In the genomic region with DNA sequence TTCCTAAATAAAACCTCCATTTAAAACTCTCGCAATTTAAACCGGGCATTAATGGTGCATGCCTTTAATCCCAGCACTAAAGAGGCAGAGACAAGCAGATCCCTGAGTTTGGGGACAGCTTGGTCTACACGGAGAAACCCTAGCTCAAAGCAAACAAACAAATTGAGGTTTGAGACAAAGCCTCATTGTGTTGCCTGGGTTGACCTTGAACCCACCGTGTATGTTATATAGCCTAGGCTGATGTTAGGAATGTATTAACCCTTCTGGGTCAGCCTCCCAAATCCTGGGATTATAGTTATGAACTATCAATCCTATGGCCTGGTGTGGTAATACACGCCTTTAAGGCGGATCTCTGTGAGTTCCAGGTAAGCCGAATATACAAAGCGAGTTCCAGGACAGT, we compare ENCODE assay signal across 7 mouse cellular contexts. TPM values are rescaled to one million over a fixed set of nuclear protein-coding genes. Genes with fewer than 3 reads are reported as not detected.
DNase-seq lines count a peak whose midpoint lies in the region; ATAC-seq and TF ChIP-seq lines count a peak whose summit lies in the region.

No protein-coding gene starts in this region.

- no peak for TF ChIP-seq POLR2A in limb, embryonic 14.5 days (IDR thresholded peaks at IDR 0.05; ENCODE audit: borderline replicate concordance, extremely low read depth, insufficient read depth, insufficient read length)

- DNase-seq in lung, postnatal 10 days: no peak
- DNase-seq in forebrain, embryonic 10.5 days (ENCODE audit: extremely low spot score, low spot score): no peak
- DNase-seq in limb, embryonic 14.5 days (ENCODE audit: low spot score): no peak
- DNase-seq in layer of hippocampus, adult 11-12 months (ENCODE audit: low spot score): no peak

- H3K9ac ChIP-seq in lung, embryonic 16.5 days (ENCODE audit: low read length): peak overlapping the region; percentile 82
- H3K9ac ChIP-seq in limb, embryonic 14.5 days (ENCODE audit: low read depth, low read length, severe bottlenecking): peak overlapping the region; percentile 98
- peak overlapping the region; percentile 48; the same call in 1 of the 2 replicates for H3K9ac ChIP-seq in stomach, embryonic 15.5 days

- WGBS in lung, embryonic 16.5 days: 33% methylated on average over 8 of the region's 8 CpGs
- WGBS in forebrain, embryonic 10.5 days: 41% methylated on average over 8 of the region's 8 CpGs
- WGBS in limb, embryonic 14.5 days: 38% methylated on average over 8 of the region's 8 CpGs
- WGBS in stomach, embryonic 15.5 days: 28% methylated on average over 8 of the region's 8 CpGs

- ATAC-seq in lung, embryonic 16.5 days (ENCODE audit: low read depth): 0 out of 2 replicates have a peak, but pooled peaks have one; percentile 1
- ATAC-seq in limb, embryonic 14.5 days (ENCODE audit: low FRiP score, low read depth): 0 out of 2 replicates have a peak, but pooled peaks have one; percentile 0
- ATAC-seq in stomach, embryonic 15.5 days (ENCODE audit: insufficient read depth, low FRiP score, low read depth): no peak
- ATAC-seq in erythroid progenitor cell, adult 5-6 weeks (replicated peaks; ENCODE audit: low FRiP score, poor library complexity, severe bottlenecking): no peak

- H3K4me1 ChIP-seq in lung, embryonic 16.5 days (replicated peaks; ENCODE audit: control insufficient read depth, insufficient read depth, low read length): peaks cover 12% of the 10 kb centered on the region
- H3K4me1 ChIP-seq in forebrain, embryonic 10.5 days: peaks cover 25% of the 10 kb centered on the region
- peaks cover 7% of the 10 kb centered on the region for H3K4me1 ChIP-seq in limb, embryonic 14.5 days (ENCODE audit: control insufficient read depth, insufficient read depth, low read length)
- H3K4me1 ChIP-seq in stomach, embryonic 15.5 days: 0 out of 2 replicates have a peak, but pooled peaks cover 6% of the 10 kb centered on the region

- H3K4me3 ChIP-seq in lung, embryonic 16.5 days (ENCODE audit: low read length): peak overlapping the region; percentile 83
- peak overlapping the region; percentile 96 for H3K4me3 ChIP-seq in forebrain, embryonic 10.5 days
- peak overlapping the region; percentile 98 for H3K4me3 ChIP-seq in limb, embryonic 14.5 days (replicated peaks; ENCODE audit: low read length)
- peak overlapping the region; percentile 71 for H3K4me3 ChIP-seq in stomach, embryonic 15.5 days (replicated peaks)

- H3K27ac ChIP-seq in lung, embryonic 16.5 days (ENCODE audit: low read length): peak overlapping the region; percentile 76
- H3K27ac ChIP-seq in forebrain, embryonic 10.5 days: peak overlapping the region; percentile 96
- H3K27ac ChIP-seq in limb, embryonic 14.5 days (replicated peaks; ENCODE audit: low read depth, low read length): peak overlapping the region; percentile 98
- peak overlapping the region; percentile 87 for H3K27ac ChIP-seq in stomach, embryonic 15.5 days

- H3K9me3 ChIP-seq in lung, embryonic 16.5 days (ENCODE audit: control insufficient read depth, low read length): no peaks in the 10 kb centered on the region
- H3K9me3 ChIP-seq in forebrain, embryonic 10.5 days: no peaks in the 10 kb centered on the region
- H3K9me3 ChIP-seq in limb, embryonic 14.5 days (ENCODE audit: control insufficient read depth, low read length): no peaks in the 10 kb centered on the region
- no peaks in the 10 kb centered on the region for H3K9me3 ChIP-seq in stomach, embryonic 15.5 days

- H3K27me3 ChIP-seq in lung, embryonic 16.5 days (ENCODE audit: control insufficient read depth, insufficient read depth, low read depth, low read length): no peaks in the 10 kb centered on the region
- no peaks in the 10 kb centered on the region for H3K27me3 ChIP-seq in forebrain, embryonic 10.5 days (ENCODE audit: poor library complexity, severe bottlenecking)
- no peaks in the 10 kb centered on the region for H3K27me3 ChIP-seq in limb, embryonic 14.5 days (ENCODE audit: control insufficient read depth, insufficient read depth, low read length)
- H3K27me3 ChIP-seq in stomach, embryonic 15.5 days (replicated peaks): no peaks in the 10 kb centered on the region

- H3K36me3 ChIP-seq in lung, embryonic 16.5 days (ENCODE audit: control insufficient read depth, insufficient read depth, low read length): no peaks in the 10 kb centered on the region
- H3K36me3 ChIP-seq in forebrain, embryonic 10.5 days (replicated peaks): peaks cover 22% of the 10 kb centered on the region
- H3K36me3 ChIP-seq in limb, embryonic 14.5 days (ENCODE audit: control insufficient read depth, insufficient read depth, low read length): no peaks in the 10 kb centered on the region
- no peaks in the 10 kb centered on the region for H3K36me3 ChIP-seq in stomach, embryonic 15.5 days

- peak overlapping the region; percentile 73 for H3K4me2 ChIP-seq in lung, embryonic 16.5 days (ENCODE audit: low read depth, low read length)
- peak overlapping the region; percentile 57 for H3K4me2 ChIP-seq in limb, embryonic 14.5 days (replicated peaks; ENCODE audit: low read depth, low read length, severe bottlenecking)
- H3K4me2 ChIP-seq in stomach, embryonic 15.5 days: peak overlapping the region; percentile 60

RNA-seq across cellular contexts. Expression of gene Tra2b, which starts 0.6 kb away (rescaled TPM):
- polyA plus RNA-seq in lung, embryonic 16.5 days (2015; fragmentation: Nextera tagmentation; extraction: Ambion mirVana): 365 and 388 TPM in 2 replicates
- polyA plus RNA-seq in forebrain, embryonic 10.5 days (2016; fragmentation: Nextera tagmentation; extraction: Ambion mirVana): 538 and 552 TPM in 2 replicates
- 168 and 179 TPM in 2 replicates for polyA plus RNA-seq in limb, embryonic 14.5 days (2012; rRNA removed)
- polyA plus RNA-seq in limb, embryonic 14.5 days (2014; fragmentation: Nextera tagmentation; extraction: Ambion mirVana): 300 and 311 TPM in 2 replicates
- polyA plus RNA-seq in stomach, embryonic 15.5 days (2015; fragmentation: Nextera tagmentation; extraction: Ambion mirVana): 320 and 338 TPM in 2 replicates
- 210 and 235 TPM in 2 replicates for total RNA-seq in erythroid progenitor cell, adult 5-6 weeks (2015; ENCODE audit: low replicate concordance)
- 317 and 421 TPM in 2 replicates for total RNA-seq in erythroid progenitor cell, adult 5-6 weeks (2017; ENCODE audit: low replicate concordance)

Comparison
In these comparisons a context has a peak if more than half of its experiments do, and no peak if none do; other contexts are left out.
1. ATAC-seq: peak in lung, embryonic 16.5 days (single experiment) and limb, embryonic 14.5 days (single experiment); none in stomach, embryonic 15.5 days (single experiment) and erythroid progenitor cell, adult 5-6 weeks (single experiment).
2. H3K9ac ChIP-seq: peak in every context shown above with its lines; median percentile 98 in limb, embryonic 14.5 days; 82 in lung, embryonic 16.5 days; 48 in stomach, embryonic 15.5 days.
3. Peak in every context shown above with its lines, with median percentiles within 50 percentile points of each other: H3K27ac ChIP-seq, H3K4me2 ChIP-seq and H3K4me3 ChIP-seq.